Mouse (Mus musculus) ES-E14 (cell line): Measurements from ENCODE around the gene Ranbp3. TPM values are rescaled to one million over a fixed set of nuclear protein-coding genes. Genes with fewer than 3 reads are reported as not detected.
A peak's percentile ranks its signal among the peaks of the same experiment; 100 is the strongest.

ENCODE experiments used
- DNase-seq: peaks from one replicate; pipeline ENCODE4 v3.0.0-alpha.2; 2013; ENCODE audit warnings: low read depth, low spot score
- H3K27ac ChIP-seq: 2 replicates; pipeline ENCODE4 v1.5.1; 2012; ENCODE audit warnings: low read depth, mild to moderate bottlenecking, low read length, moderate library complexity, mixed read lengths; ENCODE audit not compliant: poor library complexity, insufficient read depth, severe bottlenecking
- H3K36me3 ChIP-seq: 2 replicates; pipeline ENCODE4 v1.6.1; 2012; ENCODE audit warnings: mild to moderate bottlenecking, low read length, moderate library complexity, mixed read lengths; ENCODE audit not compliant: control insufficient read depth, poor library complexity, insufficient read depth, severe bottlenecking
- H3K4me1 ChIP-seq, 2 experiments: fragments of 150-350 bp in 1 of 2; sonication (generic) in 1 of 2; 2 replicates each; pipeline ENCODE4 v1.6.1; 2012; ENCODE audit warnings: low read length in 2 of 2, mild to moderate bottlenecking in 1 of 2, mixed read lengths in 1 of 2; ENCODE audit not compliant: control insufficient read depth in 2 of 2, insufficient read depth in 2 of 2, poor library complexity in 1 of 2
- H3K4me3 ChIP-seq, 2 experiments: fragments of 150-350 bp in 1 of 2; sonication (generic) in 1 of 2; 2 replicates each; pipeline ENCODE4 v1.5.1; 2012; ENCODE audit warnings: low read length in 2 of 2, low read depth in 1 of 2, mild to moderate bottlenecking in 1 of 2, mixed read lengths in 1 of 2; ENCODE audit not compliant: insufficient read depth in 1 of 2, poor library complexity in 1 of 2, severe bottlenecking in 1 of 2
- H3K9ac ChIP-seq: 2 replicates; pipeline ENCODE4 v1.6.1; 2012; ENCODE audit warnings: low read depth, mild to moderate bottlenecking, low read length, mixed read lengths; ENCODE audit not compliant: poor library complexity, insufficient read depth, severe bottlenecking
- H3K9me3 ChIP-seq: fragments of 150-350 bp; sonication (generic); 2 replicates; pipeline ENCODE4 v1.6.1; 2012; ENCODE audit warnings: low read depth, mild to moderate bottlenecking, low read length; ENCODE audit not compliant: control insufficient read depth, insufficient read depth
- CHD2 ChIP-seq: IDR thresholded peaks from 2 replicates; pipeline ENCODE4 v1.6.1; 2014; ENCODE audit warnings: mild to moderate bottlenecking, low read depth, low read length, inconsistent platforms
- HCFC1 ChIP-seq: IDR thresholded peaks from 2 replicates; pipeline ENCODE4 v1.6.1; 2012; ENCODE audit warnings: low read length, inconsistent platforms, borderline replicate concordance; ENCODE audit not compliant: insufficient read depth
- MAFK ChIP-seq: IDR thresholded peaks from 2 replicates; pipeline ENCODE4 v1.6.1; 2014; ENCODE audit warnings: mild to moderate bottlenecking, low read depth, low read length, inconsistent platforms; ENCODE audit not compliant: insufficient read depth
- ZC3H11A ChIP-seq: IDR thresholded peaks from 2 replicates; pipeline ENCODE4 v1.6.1; 2012; ENCODE audit warnings: low read depth, mild to moderate bottlenecking, inconsistent platforms, low read length, borderline replicate concordance
- ZNF384 ChIP-seq: IDR thresholded peaks from 2 replicates; pipeline ENCODE4 v1.6.1; 2012; ENCODE audit warnings: low read depth, low read length, inconsistent platforms
- in situ Hi-C, 2 experiments: fragments of 600-800 bp; cut with MboI; formaldehyde crosslinking; loops; one replicate each; pipeline ENCODE4 v1.15.1; 2025; ENCODE audit warnings: low sequenced_read_pairs in 2 of 2, inconsistent platforms in 1 of 2; ENCODE audit not compliant: unreplicated experiment in 2 of 2
- total RNA-seq: library from RNA; depleted of rRNA; stranded (reverse); fragments of 300-350 nt; gene quantifications from 2 replicates; pipeline ENCODE4 v1.2.3, GENCODE M21; 2012

Ranbp3 gene
- total RNA-seq, 1 experiment, result 133 TPM

- H3K36me3 ChIP-seq, result peaks cover 19% of the 10 kb centered on the region
- no peaks in the 10 kb centered on the region for H3K9me3 ChIP-seq
- peak overlapping the region; percentile 89 for H3K9ac ChIP-seq
- peaks cover 0 to 9% of the 10 kb centered on the region in 2 experiments; a peak in 2 of 4 replicates for H3K4me1 ChIP-seq
- in situ Hi-C loops, result no loop called here
- peak overlapping the region; percentile 94 to 96 for H3K4me3 ChIP-seq
- peak overlapping the region; percentile 26 for H3K27ac ChIP-seq
- TF ChIP-seq ZC3H11A (no peak), CHD2 (no peak)
- DNase-seq, result no peak
Measured at GRCm38 (mm10) chr17:56715914-56716654, 43.0 kb downstream of the Ranbp3 start.

GRCm38 (mm10) chr17:56716655-56717362, 43.7 kb downstream of the Ranbp3 start:
- in situ Hi-C loops, result no loop called here
- Histone ChIP-seq H3K36me3 (peaks cover 20% of the 10 kb centered on the region), H3K4me3 (peak overlapping the region; percentile 94 to 96), H3K27ac (peak overlapping the region; percentile 26), H3K9ac (peak overlapping the region; percentile 89), H3K4me1 (peaks cover 0 to 9% of the 10 kb centered on the region in 2 experiments; a peak in 2 of 4 replicates), H3K9me3 (no peaks in the 10 kb centered on the region)
- no peak for TF ChIP-seq ZC3H11A
- no peak for TF ChIP-seq MAFK
- no peak for TF ChIP-seq CHD2
- DNase-seq, result peak; percentile 99

GRCm38 (mm10) chr17:56717363-56718058, 44.4 kb downstream of the Ranbp3 start, which contains the start of the genes Ndufa11 and Vmac:
Gene Ndufa11, plus strand, starts transcription at chr17:56717767.
Gene Vmac, minus strand, starts transcription at chr17:56718022.
- TF ChIP-seq MAFK, result no peak
- peak; percentile 99 for TF ChIP-seq CHD2
- TF ChIP-seq HCFC1, result peak; percentile 73; the same call in 1 of the 2 replicates
- TF ChIP-seq ZC3H11A, result no peak
- TF ChIP-seq ZNF384, result peak; percentile 64; the same call in 1 of the 2 replicates
- DNase-seq, result peak; percentile 98
- in situ Hi-C loops, result no loop called here
- Histone ChIP-seq H3K9me3 (no peaks in the 10 kb centered on the region), H3K36me3 (peaks cover 20% of the 10 kb centered on the region), H3K4me3 (peak within 1 kb of the TSS; percentile 94 to 96), H3K9ac (peak within 1 kb of the TSS; percentile 97), H3K27ac (peak within 1 kb of the TSS; percentile 88), H3K4me1 (peaks cover 0 to 9% of the 10 kb centered on the region in 2 experiments; a peak in 2 of 4 replicates)

GRCm38 (mm10) chr17:56722441-56722840, 49.3 kb downstream of the Ranbp3 start:
- Histone ChIP-seq H3K9me3 (no peaks in the 10 kb centered on the region), H3K4me1 (peaks cover 0 to 18% of the 10 kb centered on the region in 2 experiments; a peak in 3 of 4 replicates), H3K36me3 (peaks cover 25% of the 10 kb centered on the region), H3K4me3 (no peak overlapping the region), H3K9ac (no peak overlapping the region), H3K27ac (no peak overlapping the region)
- DNase-seq, result no peak
- in situ Hi-C loops, result no loop called here
- TF ChIP-seq HCFC1 (no peak), ZNF384 (no peak), MAFK (no peak), ZC3H11A (no peak), CHD2 (no peak)
